ENCODE assay signal across 20 mouse cellular contexts in genomic region chr13:103643486-103643885, GRCm38 (mm10).
DNase-seq lines count a peak whose midpoint lies in the region; ATAC-seq and TF ChIP-seq lines count a peak whose summit lies in the region.
"Had no signal": no experiment of that assay in that cellular context is flagged by ENCODE, and none has a peak within 500 bp of the region (broad histone marks: within the 10 kb centered on the region; RNA-seq: fewer than 3 reads in every experiment).

No protein-coding gene starts in this region.

- H3K4me1 ChIP-seq in forebrain, postnatal 0 days (ENCODE audit: insufficient read depth): no peaks in the 10 kb centered on the region
- no peaks in the 10 kb centered on the region; the same call in 1 of the 2 replicates for H3K4me1 ChIP-seq in forebrain, embryonic 11.5 days (replicated peaks; ENCODE audit: control insufficient read depth, insufficient read depth, low read length)
- peaks cover 9% of the 10 kb centered on the region; the same call in 1 of the 2 replicates for H3K4me1 ChIP-seq in heart, embryonic 10.5 days
- H3K4me1 ChIP-seq in midbrain, embryonic 10.5 days: peaks cover 24% of the 10 kb centered on the region
- peaks cover 11% of the 10 kb centered on the region for H3K4me1 ChIP-seq in midbrain, embryonic 13.5 days (replicated peaks)
- H3K4me1 ChIP-seq: embryonic facial prominence, embryonic 12.5 days had no signal

- TF ChIP-seq CTCF in forebrain, postnatal 0 days (IDR thresholded peaks at IDR 0.05; ENCODE audit: low read depth): no peak

- peak overlapping the region; percentile 10; the same call in 1 of the 2 replicates for H3K9ac ChIP-seq in forebrain, postnatal 0 days
- no peak overlapping the region; the same call in 1 of the 2 replicates for H3K9ac ChIP-seq in forebrain, embryonic 11.5 days (ENCODE audit: low read length)
- no peak overlapping the region for H3K9ac ChIP-seq in midbrain, embryonic 13.5 days (replicated peaks)
- H3K9ac ChIP-seq: embryonic facial prominence, embryonic 12.5 days; forebrain, embryonic 12.5 days had no signal

- H3K27me3 ChIP-seq in forebrain, postnatal 0 days (ENCODE audit: insufficient read depth, low read length): no peaks in the 10 kb centered on the region
- no peaks in the 10 kb centered on the region for H3K27me3 ChIP-seq in forebrain, embryonic 11.5 days (ENCODE audit: control insufficient read depth, insufficient read depth, low read length)
- H3K27me3 ChIP-seq in heart, embryonic 10.5 days (ENCODE audit: insufficient read depth, poor library complexity, severe bottlenecking): no peaks in the 10 kb centered on the region
- H3K27me3 ChIP-seq in midbrain, embryonic 10.5 days (ENCODE audit: low read depth, poor library complexity, severe bottlenecking): no peaks in the 10 kb centered on the region; the same call in 1 of the 2 replicates
- H3K27me3 ChIP-seq in midbrain, embryonic 13.5 days: no peaks in the 10 kb centered on the region
- H3K27me3 ChIP-seq: CH12.LX; embryonic facial prominence, embryonic 12.5 days; forebrain, embryonic 12.5 days had no signal

- H3K9me3 ChIP-seq in forebrain, postnatal 0 days (ENCODE audit: low read length): no peaks in the 10 kb centered on the region
- H3K9me3 ChIP-seq in forebrain, embryonic 11.5 days (ENCODE audit: control insufficient read depth, low read length): no peaks in the 10 kb centered on the region
- no peaks in the 10 kb centered on the region for H3K9me3 ChIP-seq in heart, embryonic 10.5 days
- no peaks in the 10 kb centered on the region for H3K9me3 ChIP-seq in midbrain, embryonic 10.5 days (replicated peaks)
- H3K9me3 ChIP-seq in midbrain, embryonic 13.5 days: no peaks in the 10 kb centered on the region
- H3K9me3 ChIP-seq: embryonic facial prominence, embryonic 10.5 days; embryonic facial prominence, embryonic 12.5 days; forebrain, embryonic 12.5 days; G1E had no signal

- ATAC-seq in forebrain, postnatal 0 days: no peak
- ATAC-seq in forebrain, embryonic 11.5 days (replicated peaks; ENCODE audit: low FRiP score): no peak
- ATAC-seq in midbrain, embryonic 13.5 days: no peak
- ATAC-seq: activated CD4-positive, CD25-positive, alpha-beta regulatory T cell, adult 4 months; CD4-positive, CD25-positive, alpha-beta regulatory T cell, adult 4 months; Patski had no signal

- H3K36me3 ChIP-seq in forebrain, postnatal 0 days (ENCODE audit: insufficient read depth): no peaks in the 10 kb centered on the region
- H3K36me3 ChIP-seq in forebrain, embryonic 11.5 days (ENCODE audit: control insufficient read depth, insufficient read depth, low read length): no peaks in the 10 kb centered on the region
- H3K36me3 ChIP-seq in heart, embryonic 10.5 days: no peaks in the 10 kb centered on the region
- H3K36me3 ChIP-seq in midbrain, embryonic 10.5 days: no peaks in the 10 kb centered on the region
- H3K36me3 ChIP-seq in midbrain, embryonic 13.5 days: no peaks in the 10 kb centered on the region
- H3K36me3 ChIP-seq: embryonic facial prominence, embryonic 10.5 days; embryonic facial prominence, embryonic 12.5 days; forebrain, embryonic 12.5 days; G1E had no signal

- 58% methylated on average over 5 of the region's 5 CpGs for WGBS in forebrain, postnatal 0 days
- WGBS in forebrain, embryonic 11.5 days: 47% methylated on average over 5 of the region's 5 CpGs
- 51% methylated on average over 5 of the region's 5 CpGs for WGBS in heart, embryonic 10.5 days
- WGBS in midbrain, embryonic 10.5 days: 57% methylated on average over 5 of the region's 5 CpGs
- WGBS in midbrain, embryonic 13.5 days: 30% methylated on average over 5 of the region's 5 CpGs

- no peak overlapping the region for H3K4me2 ChIP-seq in forebrain, postnatal 0 days (ENCODE audit: low read depth)
- H3K4me2 ChIP-seq in forebrain, embryonic 11.5 days (ENCODE audit: low read depth, low read length, severe bottlenecking): no peak overlapping the region
- H3K4me2 ChIP-seq in midbrain, embryonic 13.5 days (replicated peaks): no peak overlapping the region
- H3K4me2 ChIP-seq: embryonic facial prominence, embryonic 12.5 days; forebrain, embryonic 12.5 days had no signal

- no peak overlapping the region for H3K4me3 ChIP-seq in forebrain, postnatal 0 days (ENCODE audit: low read depth, low read length)
- no peak overlapping the region for H3K4me3 ChIP-seq in forebrain, embryonic 11.5 days (ENCODE audit: low read depth, low read length)
- H3K4me3 ChIP-seq in heart, embryonic 10.5 days: no peak overlapping the region
- H3K4me3 ChIP-seq in midbrain, embryonic 10.5 days: no peak overlapping the region
- H3K4me3 ChIP-seq in midbrain, embryonic 13.5 days (replicated peaks): no peak overlapping the region
- H3K4me3 ChIP-seq: embryonic facial prominence, embryonic 10.5 days; embryonic facial prominence, embryonic 12.5 days; forebrain, embryonic 12.5 days had no signal

- peak; percentile 32 for DNase-seq in adrenal gland, adult 2 months
- no peak for DNase-seq in adrenal gland, postnatal 10 days
- DNase-seq in forebrain, postnatal 0 days: no peak
- DNase-seq in forebrain, embryonic 11.5 days (ENCODE audit: low spot score): no peak
- DNase-seq in heart, embryonic 10.5 days (ENCODE audit: low spot score): peak; percentile 16
- DNase-seq in heart, adult 9 months (ENCODE audit: low spot score in 2 of 2): no peak
- no peak for DNase-seq in midbrain, embryonic 10.5 days (ENCODE audit: low spot score)
- DNase-seq: B cell, adult 2 months; cerebellum, adult 11-12 months; cerebellum, adult 2 months; cerebellum, adult 9-10 months had no signal

- no peak overlapping the region for H3K27ac ChIP-seq in forebrain, postnatal 0 days (ENCODE audit: low read depth, low read length)
- H3K27ac ChIP-seq in forebrain, embryonic 11.5 days (ENCODE audit: low read depth, low read length): no peak overlapping the region
- H3K27ac ChIP-seq in heart, embryonic 10.5 days: no peak overlapping the region
- 0 out of 2 replicates have a peak overlapping the region, but pooled peaks have one; percentile 42 for H3K27ac ChIP-seq in midbrain, embryonic 10.5 days (replicated peaks)
- no peak overlapping the region for H3K27ac ChIP-seq in midbrain, embryonic 13.5 days
- H3K27ac ChIP-seq: embryonic facial prominence, embryonic 12.5 days; forebrain, embryonic 12.5 days had no signal

Comparison
In these comparisons a context has a peak if more than half of its experiments do, and no peak if none do; other contexts are left out.
1. DNase-seq: peak in adrenal gland, adult 2 months (single experiment) and heart, embryonic 10.5 days (single experiment); none in adrenal gland, postnatal 10 days (single experiment), forebrain, postnatal 0 days (single experiment), forebrain, embryonic 11.5 days (single experiment), heart, adult 9 months (0 of 2) and midbrain, embryonic 10.5 days (single experiment).